Mouse (Mus musculus) cerebellum, adult 2 months (tissue): ENCODE measurements around the gene Nrxn1.

Experiments
- CTCF ChIP-seq: fragments of 200-500 bp; IDR thresholded peaks from 2 replicates; pipeline ENCODE4 v1.5.1; 2011; ENCODE audit warnings: low read depth, mild to moderate bottlenecking, control low read depth, low read length, moderate library complexity, borderline replicate concordance; ENCODE audit not compliant: insufficient read depth
- POLR2A ChIP-seq: fragments of 200-500 bp; IDR thresholded peaks from 2 replicates; pipeline ENCODE4 v1.6.1; 2011; ENCODE audit warnings: low read length, control low read depth, borderline replicate concordance; ENCODE audit not compliant: insufficient read depth

GRCm38 (mm10) chr17:90455409-90455775 is 637.5 kb downstream of the Nrxn1 start:
- no peak for TF ChIP-seq CTCF
- no peak for TF ChIP-seq POLR2A
